Mouse (Mus musculus) ovary, adult 18-20 months (tissue): ENCODE results near the gene Islr.

Experiments
- DNase-seq: peaks from one replicate; pipeline ENCODE4 v3.0.0; 2022; ENCODE audit warnings: low spot score, mixed read lengths

The Islr gene

GRCm38 (mm10) chr9:58196610-58197567, 7.2 kb downstream of the Islr start:
- no peak for DNase-seq

- DNase-seq = no peak
These were observed 8.0 kb downstream of the Islr start for GRCm38 (mm10) chr9:58196141-58196540.

GRCm38 (mm10) chr9:58195671-58196070, 8.4 kb downstream of the Islr start:
- no peak for DNase-seq

GRCm38 (mm10) chr9:58194222-58194621, 9.9 kb downstream of the Islr start:
- DNase-seq = no peak

GRCm38 (mm10) chr9:58184456-58184855, 19.6 kb downstream of the Islr start:
- DNase-seq = no peak

- no peak for DNase-seq
These were observed 24.7 kb downstream of the Islr start for GRCm38 (mm10) chr9:58179390-58179789.

- DNase-seq = no peak
These were observed 26.9 kb downstream of the Islr start for GRCm38 (mm10) chr9:58177165-58177564.

GRCm38 (mm10) chr9:58175745-58176487, 28.2 kb downstream of the Islr start:
- no peak for DNase-seq

GRCm38 (mm10) chr9:58174818-58175251, 29.3 kb downstream of the Islr start:
- no peak for DNase-seq

GRCm38 (mm10) chr9:58172863-58173262, 31.2 kb downstream of the Islr start:
- no peak for DNase-seq

GRCm38 (mm10) chr9:58169426-58169825, 34.7 kb downstream of the Islr start:
- DNase-seq = no peak

- DNase-seq = no peak
These were observed 35.2 kb downstream of the Islr start for GRCm38 (mm10) chr9:58168880-58169279.

GRCm38 (mm10) chr9:58165779-58166178, 38.3 kb downstream of the Islr start:
- DNase-seq = no peak

GRCm38 (mm10) chr9:58163146-58163545, 41.0 kb downstream of the Islr start:
- DNase-seq = no peak

GRCm38 (mm10) chr9:58162173-58162572, 41.9 kb downstream of the Islr start:
- no peak for DNase-seq

GRCm38 (mm10) chr9:58160315-58160714, 43.8 kb downstream of the Islr start:
- DNase-seq = no peak

GRCm38 (mm10) chr9:58159855-58160254, 44.3 kb downstream of the Islr start:
- DNase-seq = no peak

- no peak for DNase-seq
These were observed 45.4 kb downstream of the Islr start for GRCm38 (mm10) chr9:58158541-58159311.

- DNase-seq = no peak
These were observed 46.3 kb downstream of the Islr start for GRCm38 (mm10) chr9:58157838-58158237.

GRCm38 (mm10) chr9:58156819-58157560, 47.1 kb downstream of the Islr start:
- DNase-seq = no peak

GRCm38 (mm10) chr9:58155366-58155765, 48.7 kb downstream of the Islr start:
- no peak for DNase-seq
